Mouse (Mus musculus) midbrain, embryonic 10.5 days (tissue): ENCODE data around the gene Olfr1418. TPM values are rescaled to one million over a fixed set of nuclear protein-coding genes. Genes with fewer than 3 reads are reported as not detected.
"Not testable (repeated sequence)": the region's sequence is repeated elsewhere in the genome, so short reads cannot be mapped to it uniquely, and the experiment has no call there.

ENCODE experiments used
- DNase-seq: peaks from one replicate; pipeline ENCODE4 v3.0.0-alpha.2; 2017; ENCODE audit warnings: low spot score
- H3K27ac ChIP-seq: fragments of 300-500 bp; sonication (generic); replicated peaks from 2 replicates; pipeline ENCODE4 v1.5.1; 2016; ENCODE audit warnings: mild to moderate bottlenecking
- H3K27me3 ChIP-seq: fragments of 300-500 bp; sonication (generic); 2 replicates; pipeline ENCODE4 v1.6.1; 2016; ENCODE audit warnings: low read depth, mild to moderate bottlenecking; ENCODE audit not compliant: poor library complexity, severe bottlenecking
- H3K36me3 ChIP-seq: fragments of 300-500 bp; sonication (generic); 2 replicates; pipeline ENCODE4 v1.6.1; 2016; ENCODE audit warnings: mild to moderate bottlenecking, moderate library complexity
- H3K4me1 ChIP-seq: fragments of 300-500 bp; sonication (generic); 2 replicates; pipeline ENCODE4 v1.6.1; 2016
- H3K4me3 ChIP-seq: fragments of 300-500 bp; sonication (generic); 2 replicates; pipeline ENCODE4 v1.5.1; 2016; ENCODE audit warnings: mild to moderate bottlenecking, moderate library complexity
- H3K9me3 ChIP-seq: fragments of 300-500 bp; sonication (generic); replicated peaks from 2 replicates; pipeline ENCODE4 v1.6.1; 2016; ENCODE audit warnings: mild to moderate bottlenecking
- WGBS: fragments of 180-500 bp; shearing (Covaris S2); methylation state at CpG from one replicate; pipeline ENCODE4 v1.1.7; 2016; 5-methylcytosine and 5-hydroxymethylcytosine counted together
- polyA plus RNA-seq: library from polyadenylated mRNA; unstranded; fragments of >200 nt; fragmentation: Nextera tagmentation; extraction: Ambion mirVana; gene quantifications from 2 replicates; pipeline ENCODE4 v1.2.1, GENCODE M21; 2016

Gene Olfr1418
- not detected in 2 replicates for polyA plus RNA-seq

GRCm38 (mm10) chr19:11860966-11861365 lies at the start of gene Olfr1418:
Gene Olfr1418 (minus strand): TSS chr19:11861066.
- no peak within 1 kb of the TSS for H3K4me3 ChIP-seq
- no peaks in the 10 kb centered on the region for H3K27me3 ChIP-seq
- no peaks in the 10 kb centered on the region for H3K4me1 ChIP-seq
- 89% methylated on average over 1 of the region's 1 CpGs for WGBS
- no peak within 1 kb of the TSS for H3K27ac ChIP-seq
- DNase-seq, result no peak
- no peaks in the 10 kb centered on the region; the same call in 1 of the 2 replicates for H3K9me3 ChIP-seq
- no peaks in the 10 kb centered on the region for H3K36me3 ChIP-seq

GRCm38 (mm10) chr19:11886265-11886664 lies 25.4 kb upstream of the Olfr1418 start, which contains the start of gene Olfr1420:
Gene Olfr1420 (plus strand): TSS chr19:11886565.
- Histone ChIP-seq H3K9me3 (no peaks in the 10 kb centered on the region), H3K27me3 (no peaks in the 10 kb centered on the region), H3K36me3 (no peaks in the 10 kb centered on the region), H3K4me3 (no peak within 1 kb of the TSS), H3K4me1 (no peaks in the 10 kb centered on the region), H3K27ac (no peak within 1 kb of the TSS)
- 44% methylated on average over 1 of the region's 1 CpGs for WGBS
- no peak for DNase-seq

GRCm38 (mm10) chr19:11878404-11878803 lies 17.5 kb upstream of the Olfr1418 start:
- not testable (repeated sequence) for H3K27ac ChIP-seq, H3K9me3 ChIP-seq, H3K4me3 ChIP-seq, DNase-seq, H3K27me3 ChIP-seq, H3K4me1 ChIP-seq, H3K36me3 ChIP-seq
- 65% methylated on average over 22 of the region's 22 CpGs for WGBS

- 58% methylated on average over 1 of the region's 1 CpGs for WGBS
- no peaks in the 10 kb centered on the region for H3K36me3 ChIP-seq
- H3K4me3 ChIP-seq, result no peak within 1 kb of the TSS
Measured at GRCm38 (mm10) chr19:11875006-11875405, 14.1 kb upstream of the Olfr1418 start, which contains the start of gene Olfr1419. Gene Olfr1419 (minus strand): TSS chr19:11875106.

GRCm38 (mm10) chr19:11867837-11868236 lies 7.0 kb upstream of the Olfr1418 start:
- no peak for DNase-seq
- Histone ChIP-seq H3K4me3 (no peak overlapping the region), H3K9me3 (peaks cover 6% of the 10 kb centered on the region), H3K4me1 (no peaks in the 10 kb centered on the region), H3K36me3 (no peaks in the 10 kb centered on the region), H3K27me3 (no peaks in the 10 kb centered on the region), H3K27ac (no peak overlapping the region)
- 82% methylated on average over 2 of the region's 2 CpGs for WGBS

More at GRCm38 (mm10) chr19:11875006-11875405, 14.1 kb upstream of the Olfr1418 start, which contains the start of gene Olfr1419:
- Histone ChIP-seq H3K4me1 (no peaks in the 10 kb centered on the region), H3K27ac (no peak within 1 kb of the TSS), H3K9me3 (no peaks in the 10 kb centered on the region), H3K27me3 (no peaks in the 10 kb centered on the region)
- DNase-seq, result no peak

- Histone ChIP-seq H3K27ac (no peak overlapping the region), H3K27me3 (no peaks in the 10 kb centered on the region), H3K9me3 (no peaks in the 10 kb centered on the region), H3K36me3 (no peaks in the 10 kb centered on the region), H3K4me1 (no peaks in the 10 kb centered on the region), H3K4me3 (no peak overlapping the region)
- DNase-seq, result no peak
- 82% methylated on average over 6 of the region's 6 CpGs for WGBS
Measured at GRCm38 (mm10) chr19:11856506-11856905, 4.4 kb downstream of the Olfr1418 start.

- WGBS, result 84% methylated on average over 2 of the region's 2 CpGs
- H3K4me1 ChIP-seq, result no peaks in the 10 kb centered on the region
Measured at GRCm38 (mm10) chr19:11854821-11855220, 6.0 kb downstream of the Olfr1418 start.

GRCm38 (mm10) chr19:11852652-11853051 lies 8.2 kb downstream of the Olfr1418 start:
- Histone ChIP-seq H3K27me3 (no peaks in the 10 kb centered on the region), H3K4me1 (no peaks in the 10 kb centered on the region)
- 76% methylated on average over 4 of the region's 4 CpGs for WGBS

More at GRCm38 (mm10) chr19:11854821-11855220, 6.0 kb downstream of the Olfr1418 start:
- Histone ChIP-seq H3K9me3 (no peaks in the 10 kb centered on the region), H3K36me3 (no peaks in the 10 kb centered on the region), H3K4me3 (no peak overlapping the region), H3K27ac (no peak overlapping the region), H3K27me3 (no peaks in the 10 kb centered on the region)
- no peak for DNase-seq

GRCm38 (mm10) chr19:11846333-11846732 lies 14.5 kb downstream of the Olfr1418 start:
- no peaks in the 10 kb centered on the region for H3K36me3 ChIP-seq
- H3K27me3 ChIP-seq, result no peaks in the 10 kb centered on the region
- H3K9me3 ChIP-seq, result no peaks in the 10 kb centered on the region
- H3K27ac ChIP-seq, result no peak overlapping the region
- H3K4me3 ChIP-seq, result no peak overlapping the region
- WGBS, result 89% methylated on average over 4 of the region's 4 CpGs
- DNase-seq, result no peak
- H3K4me1 ChIP-seq, result no peaks in the 10 kb centered on the region

More at GRCm38 (mm10) chr19:11852652-11853051, 8.2 kb downstream of the Olfr1418 start:
- no peaks in the 10 kb centered on the region for H3K36me3 ChIP-seq
- H3K4me3 ChIP-seq, result no peak overlapping the region
- no peak overlapping the region for H3K27ac ChIP-seq
- no peaks in the 10 kb centered on the region for H3K9me3 ChIP-seq
- no peak for DNase-seq

GRCm38 (mm10) chr19:11839119-11839518 lies 21.7 kb downstream of the Olfr1418 start, which contains the start of gene Olfr1417:
Gene Olfr1417 (minus strand): TSS chr19:11839219.
- Histone ChIP-seq H3K27me3 (no peaks in the 10 kb centered on the region), H3K9me3 (no peaks in the 10 kb centered on the region), H3K4me3 (no peak within 1 kb of the TSS), H3K27ac (no peak within 1 kb of the TSS), H3K36me3 (no peaks in the 10 kb centered on the region), H3K4me1 (no peaks in the 10 kb centered on the region)
- WGBS, result 86% methylated on average over 4 of the region's 4 CpGs
- no peak for DNase-seq

GRCm38 (mm10) chr19:11823346-11824065 lies 37.4 kb downstream of the Olfr1418 start:
- H3K27ac ChIP-seq, result no peak overlapping the region
- no peaks in the 10 kb centered on the region for H3K36me3 ChIP-seq
- no peak for DNase-seq
- H3K4me1 ChIP-seq, result peaks cover 16% of the 10 kb centered on the region
- no peaks in the 10 kb centered on the region for H3K9me3 ChIP-seq
- H3K4me3 ChIP-seq, result no peak overlapping the region
- 29% methylated on average over 4 of the region's 4 CpGs for WGBS
- H3K27me3 ChIP-seq, result peaks cover 14% of the 10 kb centered on the region

GRCm38 (mm10) chr19:11820211-11820610 lies 40.7 kb downstream of the Olfr1418 start:
- 34% methylated on average over 6 of the region's 6 CpGs for WGBS
- Histone ChIP-seq H3K9me3 (no peaks in the 10 kb centered on the region), H3K4me1 (peaks cover 42% of the 10 kb centered on the region), H3K27me3 (peaks cover 47% of the 10 kb centered on the region), H3K4me3 (peak overlapping the region; percentile 82), H3K36me3 (no peaks in the 10 kb centered on the region), H3K27ac (no peak overlapping the region)
- DNase-seq, result no peak

- Histone ChIP-seq H3K4me1 (peaks cover 46% of the 10 kb centered on the region), H3K9me3 (no peaks in the 10 kb centered on the region), H3K27ac (no peak overlapping the region), H3K4me3 (peak overlapping the region; percentile 82), H3K27me3 (peaks cover 50% of the 10 kb centered on the region), H3K36me3 (no peaks in the 10 kb centered on the region)
- peak; percentile 89 for DNase-seq
- under 1% methylated on average over 15 of the region's 15 CpGs for WGBS
Measured at GRCm38 (mm10) chr19:11819800-11820199, 41.1 kb downstream of the Olfr1418 start.
